Mouse (Mus musculus): ENCODE data around the gene Zfyve26.
A peak's percentile ranks its signal among the peaks of the same experiment; 100 is the strongest.
"Not testable (repeated sequence)": the region's sequence is repeated elsewhere in the genome, so short reads cannot be mapped to it uniquely, and the experiment has no call there.

Zfyve26 gene

GRCm38 (mm10) chr12:79296126-79296816, at the start of gene Zfyve26:
Zfyve26 (minus strand) TSS chr12:79296304.
- DNase-seq, result peak; percentile 84 to 91

DNA sequence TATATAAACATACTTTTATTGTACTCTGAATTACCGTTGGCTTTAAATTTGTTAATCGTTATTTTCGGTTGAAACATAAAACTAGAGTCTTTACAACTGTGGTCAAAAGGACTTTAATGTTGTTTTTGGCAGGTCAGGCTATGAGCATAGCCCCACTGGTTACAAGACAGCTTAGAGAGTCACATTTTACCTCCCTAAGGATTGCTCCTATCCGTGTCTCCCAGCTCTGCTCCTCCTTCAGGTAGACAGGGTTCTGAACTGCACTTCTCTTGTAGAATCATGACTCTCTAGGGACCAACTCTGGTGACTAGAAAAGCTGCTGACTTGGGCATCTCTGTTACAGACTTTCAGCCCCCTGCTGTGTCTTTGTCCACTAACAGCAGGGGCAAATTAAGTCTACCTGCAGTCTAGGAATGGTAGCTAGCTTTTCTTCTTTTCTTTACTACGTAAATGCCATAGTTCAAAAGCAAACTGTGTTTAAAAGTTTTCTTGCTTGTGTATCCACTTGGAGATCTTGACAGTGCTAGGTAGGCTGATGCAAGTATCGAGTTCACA, 45.3 kb upstream of the Zfyve26 start:
- no peak for DNase-seq

DNA sequence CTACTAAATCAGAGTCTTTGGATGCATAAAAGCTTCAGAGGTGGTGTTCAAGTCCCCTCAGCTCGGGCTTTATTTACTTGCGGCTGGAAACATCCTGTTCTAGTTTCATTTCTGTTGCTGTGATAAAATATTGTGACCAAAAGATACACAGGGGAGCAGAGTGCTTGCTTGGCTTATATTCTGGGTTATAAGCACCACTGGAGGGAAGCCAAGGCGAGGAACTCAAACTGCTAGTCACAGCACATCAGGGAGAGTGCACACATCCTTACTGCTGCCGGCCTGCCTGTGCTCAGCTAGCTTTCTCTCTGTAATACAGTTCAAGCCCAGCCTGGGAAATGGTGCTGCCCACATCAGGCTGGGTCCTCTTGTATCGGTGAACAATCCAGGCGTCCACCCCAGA, 44.4 kb upstream of the Zfyve26 start:
- DNase-seq, result no peak

DNA sequence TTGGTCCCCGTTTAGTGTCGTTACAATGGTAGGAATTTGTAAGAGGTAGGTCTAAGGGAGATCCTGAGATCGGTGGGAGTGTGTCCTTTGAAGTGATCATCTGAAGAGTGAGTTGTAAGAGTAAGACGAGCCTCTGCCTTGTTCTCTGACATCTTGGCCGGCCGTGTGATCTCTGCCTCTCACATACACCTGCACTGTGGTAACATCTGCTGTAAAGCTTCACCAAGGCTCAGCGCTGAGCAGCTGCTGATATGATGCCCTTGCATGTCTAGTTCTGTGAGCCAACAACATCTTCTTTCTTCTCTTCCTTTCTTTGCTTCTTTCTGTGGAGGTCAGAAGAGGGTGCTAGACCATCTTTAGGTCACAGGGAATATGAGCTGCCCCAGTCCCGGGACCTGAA, 42.7 kb upstream of the Zfyve26 start:
- peak; percentile 23 to 54 for DNase-seq

DNA sequence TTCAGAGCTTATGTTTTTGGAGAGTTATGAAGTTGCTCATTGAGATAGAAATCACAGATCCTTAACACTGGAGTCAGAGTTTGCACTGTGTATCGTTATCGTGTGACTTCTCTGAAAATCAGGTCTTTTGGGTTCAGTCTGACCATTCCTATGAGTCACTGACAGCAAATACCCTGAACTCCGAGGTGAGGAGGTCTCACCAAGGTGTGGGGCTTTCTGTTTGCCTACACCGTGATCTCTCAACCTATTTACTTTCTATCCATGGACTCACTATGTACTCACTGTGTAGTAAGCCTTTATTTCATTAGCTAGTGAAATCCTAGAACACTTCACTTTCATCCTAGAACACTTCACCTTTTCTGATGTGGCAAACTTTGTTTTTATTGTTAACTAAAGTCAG, 35.6 kb upstream of the Zfyve26 start:
- no peak for DNase-seq

DNA sequence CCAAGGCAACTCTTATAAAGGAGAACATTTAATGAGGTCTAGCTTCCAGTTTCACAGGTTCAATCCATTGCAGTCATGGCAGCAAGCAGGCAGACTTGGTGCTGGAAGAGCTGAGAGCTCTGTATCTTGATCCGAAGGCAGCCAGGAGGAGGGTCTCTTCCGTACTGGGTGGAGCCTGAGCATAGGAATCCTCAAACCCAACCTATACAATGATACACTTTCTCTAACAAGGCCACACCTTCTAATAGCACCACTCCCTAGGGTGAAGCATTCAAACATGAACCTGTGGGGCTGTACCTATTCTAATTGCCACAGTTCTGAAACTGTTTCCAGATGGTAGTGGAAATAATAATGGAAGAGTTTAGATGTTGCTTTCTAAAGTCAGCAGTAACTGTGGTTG, 34.5 kb upstream of the Zfyve26 start:
- no peak for DNase-seq

DNA sequence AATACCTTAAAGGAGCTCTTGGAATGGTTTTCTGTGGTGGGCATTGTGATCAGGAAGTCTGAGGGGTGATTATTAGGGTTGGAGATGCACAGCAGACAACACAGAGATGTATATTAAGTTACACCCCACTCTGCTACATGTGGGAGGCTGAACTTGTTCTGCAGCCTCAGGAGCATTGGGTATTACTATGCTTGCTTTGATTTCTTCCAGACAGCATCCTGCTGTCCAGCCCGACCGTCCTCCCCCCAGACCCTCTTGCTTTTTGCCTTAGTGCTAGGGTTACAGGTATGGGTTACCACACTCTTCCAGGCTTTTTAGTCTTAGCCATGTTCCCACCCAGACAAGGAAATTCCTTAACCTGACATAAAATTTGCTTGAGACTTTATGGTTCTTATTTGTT, 31.8 kb upstream of the Zfyve26 start:
- no peak for DNase-seq

DNA sequence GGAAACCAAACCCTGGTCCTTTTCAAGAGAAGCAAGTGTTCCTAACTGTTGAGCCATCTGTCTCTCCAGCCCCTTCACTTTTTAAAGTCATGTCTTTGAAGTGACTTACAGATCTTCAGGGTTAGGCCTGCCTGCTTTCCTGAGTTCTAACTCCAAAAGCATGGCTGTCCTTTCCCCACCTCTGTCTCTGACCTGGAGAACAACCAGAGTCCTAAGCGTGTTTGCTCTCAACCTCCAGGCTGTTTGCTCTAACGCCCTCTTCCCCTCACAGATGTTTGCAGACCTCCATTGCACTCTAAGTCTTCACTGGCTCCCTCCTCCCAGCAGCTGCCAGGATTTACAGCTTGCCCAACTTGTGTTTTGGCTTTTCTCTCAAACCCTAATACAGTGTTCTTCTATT, 30.6 kb upstream of the Zfyve26 start:
- DNase-seq, result no peak

DNA sequence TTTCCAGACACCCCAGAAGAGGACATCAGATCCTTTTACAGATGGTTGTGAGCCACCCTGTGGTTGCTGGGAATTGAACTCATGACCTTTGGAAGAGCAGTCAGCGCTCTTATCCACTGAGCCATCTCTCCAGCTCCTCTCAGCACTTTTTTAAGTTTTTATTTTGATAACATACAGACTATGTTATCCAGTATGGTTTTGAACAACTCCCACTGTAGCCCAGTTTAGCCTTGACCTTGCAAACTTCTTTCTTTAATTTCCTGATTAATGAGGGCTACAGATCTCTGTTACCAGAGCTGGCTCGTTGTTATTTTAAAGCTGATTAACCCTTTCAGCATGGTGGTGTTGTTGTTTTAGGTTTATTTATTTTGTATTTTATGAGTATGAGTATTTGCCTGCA, 30.1 kb upstream of the Zfyve26 start:
- no peak for DNase-seq

DNA sequence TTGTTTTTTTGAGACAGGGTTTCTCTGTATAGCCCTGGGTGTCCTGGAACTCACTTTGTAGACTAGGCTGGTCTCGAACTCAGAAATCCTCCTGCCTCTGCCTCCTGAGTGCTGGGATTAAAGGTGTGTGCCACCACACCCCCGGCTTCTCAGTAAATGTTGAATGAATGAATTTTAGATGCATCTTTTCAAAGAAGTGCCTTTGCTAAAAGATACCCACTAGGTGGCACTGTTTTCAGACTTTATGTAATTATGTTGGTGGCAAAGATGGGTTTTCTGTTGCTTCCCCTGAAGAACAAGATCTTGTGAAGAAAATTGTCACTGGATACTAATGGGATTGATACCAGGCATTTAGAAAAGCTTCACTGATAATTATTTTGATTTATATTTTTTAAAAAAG, 26.4 kb upstream of the Zfyve26 start:
- not testable (repeated sequence) for DNase-seq

DNA sequence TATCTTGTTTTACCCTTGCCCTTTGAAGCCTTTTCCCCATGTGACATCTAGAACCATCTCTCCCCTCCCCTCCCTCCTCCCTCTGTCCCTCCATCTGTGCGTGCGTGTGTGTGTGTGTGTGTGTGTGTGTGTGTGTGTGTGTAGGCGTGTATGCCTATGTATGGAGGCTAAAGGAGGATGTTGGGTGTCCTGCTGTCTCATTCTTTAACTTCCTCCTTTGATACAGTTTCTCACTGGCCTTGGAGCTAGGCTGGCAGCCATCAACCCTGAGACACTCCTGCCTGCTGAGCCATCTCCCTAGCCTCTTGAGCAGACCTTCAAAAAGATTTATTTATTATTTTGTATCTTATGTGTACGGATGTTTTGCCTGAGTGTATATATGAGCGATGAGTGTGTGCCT, 24.8 kb upstream of the Zfyve26 start:
- DNase-seq, result no peak

DNA sequence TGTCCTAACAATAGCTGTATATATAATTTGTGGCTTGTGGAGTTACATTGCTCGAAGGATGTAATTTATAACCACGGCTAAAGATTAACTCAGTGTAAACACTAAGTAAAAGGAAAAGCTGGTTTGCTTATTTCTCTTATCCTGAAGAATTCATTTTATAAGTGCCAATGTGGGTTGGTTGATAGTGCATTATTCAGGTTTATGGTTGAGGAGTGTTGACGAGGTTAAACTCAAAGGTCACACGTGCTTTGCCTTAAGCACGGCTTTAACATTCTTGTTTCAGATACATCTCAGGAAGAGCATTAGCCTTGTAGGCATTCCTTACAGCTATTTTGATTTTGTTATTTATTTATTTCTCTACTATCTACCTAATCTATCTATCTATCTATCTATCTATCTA, 21.2 kb upstream of the Zfyve26 start:
- no peak for DNase-seq

DNA sequence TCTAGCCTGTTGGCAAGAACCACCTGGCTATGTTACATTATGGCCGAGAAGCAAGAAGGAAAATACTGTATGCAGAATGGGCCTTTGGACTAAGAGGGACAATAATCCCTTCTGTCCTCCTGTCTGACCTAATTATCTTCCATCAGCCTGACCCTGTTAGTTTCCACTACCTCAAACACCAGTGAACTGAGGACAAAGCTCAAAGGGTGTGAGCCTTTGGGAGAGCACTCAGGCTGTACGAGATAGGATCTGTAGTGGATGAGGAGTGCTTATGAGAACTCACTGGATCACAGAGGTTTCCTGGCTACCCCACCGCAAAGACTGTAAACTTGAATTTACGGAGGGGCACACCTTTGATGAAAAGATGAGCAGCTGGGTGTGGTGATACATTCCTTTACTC, 17.6 kb upstream of the Zfyve26 start:
- DNase-seq, result no peak

- no peak for DNase-seq
Observed at GRCm38 (mm10) chr12:79306013-79306412, 9.9 kb upstream of the Zfyve26 start.

DNA sequence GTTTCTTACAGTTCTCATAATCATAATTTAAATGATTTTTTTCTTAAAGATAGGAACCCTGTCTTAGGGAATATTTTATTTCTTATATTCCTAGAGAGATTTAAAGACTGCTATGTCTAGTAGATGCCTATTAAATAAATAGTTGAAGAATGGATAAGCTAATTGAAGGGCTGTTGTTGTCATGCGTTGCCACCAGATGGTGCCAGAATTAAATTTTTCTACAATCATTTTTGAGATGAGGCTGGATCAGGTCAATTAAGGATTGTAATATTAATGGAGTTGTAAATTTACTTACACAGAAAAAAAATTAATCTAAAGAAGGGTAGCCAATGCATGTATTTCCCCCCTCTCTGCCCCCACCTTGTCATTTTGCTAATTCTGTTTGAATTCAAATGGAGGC, 9.0 kb upstream of the Zfyve26 start:
- no peak for DNase-seq

DNA sequence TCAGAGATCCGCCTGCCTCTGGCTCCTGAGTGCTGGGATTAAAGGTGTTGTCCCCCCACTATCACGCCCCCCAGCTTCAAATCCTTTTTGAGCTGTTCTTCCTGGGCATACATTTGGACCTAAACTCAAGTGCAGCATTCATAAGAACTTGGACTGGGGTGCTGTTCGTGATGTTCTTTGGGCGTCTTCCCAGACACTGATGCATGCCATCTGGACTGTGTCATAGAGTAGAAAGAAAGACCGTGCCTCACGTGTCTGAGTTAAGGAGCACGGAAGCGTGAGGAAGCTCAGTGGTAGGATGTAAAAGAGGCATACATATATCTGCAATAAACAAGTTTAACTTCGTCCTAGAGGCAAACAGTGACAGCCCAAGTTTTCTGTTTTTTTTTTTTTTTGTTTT, 5.7 kb upstream of the Zfyve26 start:
- DNase-seq, result no peak

GRCm38 (mm10) chr12:79297884-79298636, 2.0 kb upstream of the Zfyve26 start:
- no peak for DNase-seq

DNA sequence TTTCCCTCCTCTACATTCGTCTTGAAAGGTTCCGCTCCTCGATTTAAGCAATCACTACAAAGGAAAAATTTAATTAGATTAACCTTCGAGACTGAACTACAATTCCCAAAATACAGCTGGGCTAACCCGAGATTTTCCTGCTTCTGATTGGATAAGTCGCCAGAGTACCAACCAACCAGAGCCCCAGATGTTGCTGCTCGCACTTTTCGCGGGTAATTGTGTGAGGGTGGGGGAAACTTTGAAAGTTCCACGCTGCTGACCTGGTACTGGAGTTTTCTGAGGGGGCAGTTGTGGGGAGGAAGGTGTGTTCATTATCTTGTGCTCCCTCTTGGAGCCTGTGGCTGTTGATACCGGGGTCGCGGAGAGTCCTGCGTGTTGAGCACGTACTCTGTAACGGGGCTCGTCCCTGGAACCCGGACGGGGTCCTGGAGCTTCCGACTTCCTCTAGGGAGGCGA, 1.0 kb upstream of the Zfyve26 start, which contains the start of gene Rad51b:
Gene Rad51b (plus strand): TSS at position 162 of the 456 bp plus-strand sequence.
- DNase-seq, result peak; percentile 60 to 69

DNA sequence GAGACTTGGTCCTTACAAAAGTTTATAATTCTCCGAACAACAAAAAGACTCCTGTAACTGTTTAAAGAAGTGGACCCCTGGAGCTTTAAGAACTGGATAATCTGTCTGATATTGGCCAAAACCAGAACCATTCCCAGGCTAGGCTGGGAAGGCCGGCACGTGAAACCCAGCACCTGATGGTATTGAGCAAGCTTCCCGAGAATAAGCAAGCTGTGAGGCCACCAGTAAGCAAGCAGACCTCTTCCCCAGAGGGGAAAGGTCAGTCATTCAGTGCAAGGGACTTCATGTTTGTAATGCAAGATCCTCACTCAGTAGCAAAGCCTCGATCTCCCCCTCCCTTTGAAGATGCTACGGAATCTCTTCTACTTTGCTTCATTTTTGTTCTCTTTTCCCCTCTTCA, 3.2 kb downstream of the Zfyve26 start:
- DNase-seq, result no peak

DNA sequence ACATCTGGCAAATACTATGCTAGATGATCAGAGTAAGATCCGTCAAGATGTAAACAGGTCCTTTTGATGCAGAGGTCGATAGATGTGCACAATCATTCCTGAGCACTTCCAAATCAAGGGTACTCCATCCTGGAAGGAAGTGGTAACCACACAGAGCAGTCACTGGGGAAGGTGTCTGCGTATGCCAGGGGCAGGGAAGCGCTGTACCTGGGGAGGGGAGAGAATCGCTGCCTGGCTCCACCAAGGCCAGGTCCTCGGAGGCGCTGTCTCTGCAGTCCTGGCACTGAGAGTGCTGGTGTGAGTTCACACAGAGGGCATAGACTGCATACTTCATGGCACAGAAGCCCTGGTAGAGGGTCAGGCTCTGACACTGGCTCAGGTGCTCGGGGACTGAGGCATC, 13.5 kb downstream of the Zfyve26 start:
- no peak for DNase-seq

GRCm38 (mm10) chr12:79279513-79280115, 16.5 kb downstream of the Zfyve26 start:
- DNase-seq, result no peak

DNA sequence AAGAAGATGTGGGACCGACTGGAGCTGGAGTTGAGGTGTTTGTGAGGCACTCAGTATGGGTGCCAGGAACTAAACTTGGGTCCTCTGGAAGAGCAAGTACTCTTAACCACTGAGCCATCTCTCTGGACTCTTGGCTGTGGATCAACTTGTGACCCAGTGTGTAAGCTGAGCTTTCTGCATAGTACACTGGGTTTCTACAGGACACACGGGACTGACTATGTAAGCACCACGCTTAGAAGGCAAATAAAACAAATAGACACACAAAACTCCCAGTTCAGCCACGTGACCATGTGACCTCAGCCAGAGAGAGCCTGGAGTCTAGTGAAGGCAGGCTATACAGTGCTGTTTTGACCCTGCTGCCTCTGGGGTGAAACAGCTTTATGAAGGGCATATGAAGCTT, 23.5 kb downstream of the Zfyve26 start:
- no peak for DNase-seq

DNA sequence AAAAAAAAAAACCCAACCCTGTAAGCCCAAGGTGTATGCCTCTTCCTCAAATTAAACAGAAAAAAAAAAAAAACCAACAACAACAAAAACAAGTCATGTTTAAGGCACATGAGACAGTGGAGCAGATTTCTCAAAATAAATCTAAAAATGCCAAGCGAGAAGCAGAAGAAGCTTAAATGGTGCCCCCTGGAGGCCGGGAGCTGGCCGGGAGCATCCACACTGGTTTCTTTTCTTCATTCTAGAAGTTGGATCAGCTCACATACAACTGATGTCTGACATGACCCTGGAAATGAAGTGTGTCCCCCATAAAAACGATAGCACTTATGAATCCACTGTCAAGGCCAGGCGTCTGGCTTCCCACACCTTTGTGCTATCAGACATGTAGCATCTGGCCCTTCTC, 35.1 kb downstream of the Zfyve26 start:
- peak in 1 of 2 experiments; percentile 20 for DNase-seq

- DNase-seq, result no peak
Observed at GRCm38 (mm10) chr12:79260154-79260553, 36.0 kb downstream of the Zfyve26 start.

All from thymus, postnatal 36 days (tissue).